Mouse (Mus musculus) olfactory bulb, adult 2 months (tissue): ENCODE data around the gene Map2k2.

Experiments
- CTCF ChIP-seq: fragments of 200-500 bp; IDR thresholded peaks from 2 replicates; pipeline ENCODE4 v1.5.1; 2012; ENCODE audit warnings: low read depth, mild to moderate bottlenecking, low read length, moderate library complexity; ENCODE audit not compliant: insufficient read depth
- POLR2A ChIP-seq: fragments of 200-500 bp; IDR thresholded peaks from 2 replicates; pipeline ENCODE4 v1.6.1; 2012; ENCODE audit warnings: mild to moderate bottlenecking, low read depth, low read length, moderate library complexity; ENCODE audit not compliant: insufficient read depth

DNA sequence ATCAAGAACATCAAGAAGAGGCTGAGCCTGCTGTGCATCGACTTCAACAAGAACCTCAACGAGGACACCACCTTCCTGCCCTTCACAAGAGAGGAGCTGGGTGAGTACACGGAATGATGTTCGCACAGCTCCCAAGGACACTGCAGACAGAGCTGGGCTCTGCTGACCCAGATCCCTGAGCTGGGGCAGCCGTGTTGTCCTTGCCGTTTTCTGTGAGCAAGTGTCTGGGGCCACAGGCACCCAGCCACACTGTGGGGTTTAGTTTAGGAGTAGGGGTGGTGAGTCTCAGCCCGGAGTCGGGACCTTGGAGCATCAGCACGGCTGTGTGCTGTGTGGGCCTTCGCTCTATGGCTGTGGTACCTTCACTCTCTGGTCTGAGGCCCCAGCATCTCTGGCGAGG, 27.8 kb upstream of the Map2k2 start:
- TF ChIP-seq POLR2A (no peak), CTCF (no peak)
